Mouse (Mus musculus): ENCODE measurements around the gene Fdx1l. TPM values are rescaled to one million over a fixed set of nuclear protein-coding genes. Genes with fewer than 3 reads are reported as not detected.

Fdx1l gene
- polyA plus RNA-seq (2014; fragmentation: Illumina TruSeq; extraction: RNeasy Lipid Tissue Mini Kit (QIAGEN cat#74804); ENCODE audit: low read depth, low replicate concordance), result not detected

DNA sequence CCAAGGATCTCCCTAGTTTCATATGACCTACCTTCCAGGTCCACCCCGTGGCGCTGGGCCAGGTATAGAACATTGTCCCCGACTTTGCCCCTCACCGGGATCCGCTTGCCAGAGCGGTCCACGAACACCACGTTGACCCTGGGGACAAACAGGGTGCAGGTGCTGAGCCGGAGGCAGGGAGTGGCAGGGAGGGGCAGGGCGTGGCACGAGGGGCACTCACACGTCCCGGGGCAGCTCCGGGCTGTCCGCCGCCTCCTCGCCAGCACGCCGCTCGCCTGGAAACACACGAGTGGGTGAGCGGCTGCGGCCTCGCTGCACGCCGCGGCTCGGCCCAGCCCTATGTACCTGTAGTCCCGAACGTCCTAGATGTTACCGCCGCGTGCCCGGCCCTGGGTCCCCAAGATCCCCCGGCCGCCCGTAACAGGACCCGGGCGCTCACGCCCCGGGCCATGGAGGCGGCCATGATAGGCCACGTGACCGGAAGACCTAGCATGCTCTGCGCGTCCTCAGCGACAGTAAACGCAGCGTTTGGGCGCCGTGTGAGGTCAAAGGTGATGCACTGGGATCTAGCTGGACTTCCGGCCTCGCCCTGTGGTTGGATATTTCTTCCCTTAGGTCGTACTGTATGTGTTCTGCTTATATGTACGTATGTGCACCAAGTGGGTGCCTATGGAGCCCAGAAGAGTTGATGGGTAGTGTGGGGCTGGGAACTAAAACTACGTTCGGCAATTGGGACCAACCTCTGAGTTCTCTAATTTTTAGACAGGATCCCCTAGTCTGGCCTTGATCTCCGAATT, at the start of gene Fdx1l, which contains the start of gene Gm49373:
TSS of gene Fdx1l (minus strand) at position 571 of the 797 bp plus-strand sequence.
TSS of gene Gm49373 (minus strand) at position 53 of the 797 bp plus-strand sequence.

GRCm38 (mm10) chr9:21091707-21092320, 18.4 kb upstream of the Fdx1l start, which contains the start of the genes Gm38431 and Raver1:
Gene Gm38431, minus strand, starts transcription at chr9:21091997.
Gene Raver1, minus strand, starts transcription at chr9:21092008.

DNA sequence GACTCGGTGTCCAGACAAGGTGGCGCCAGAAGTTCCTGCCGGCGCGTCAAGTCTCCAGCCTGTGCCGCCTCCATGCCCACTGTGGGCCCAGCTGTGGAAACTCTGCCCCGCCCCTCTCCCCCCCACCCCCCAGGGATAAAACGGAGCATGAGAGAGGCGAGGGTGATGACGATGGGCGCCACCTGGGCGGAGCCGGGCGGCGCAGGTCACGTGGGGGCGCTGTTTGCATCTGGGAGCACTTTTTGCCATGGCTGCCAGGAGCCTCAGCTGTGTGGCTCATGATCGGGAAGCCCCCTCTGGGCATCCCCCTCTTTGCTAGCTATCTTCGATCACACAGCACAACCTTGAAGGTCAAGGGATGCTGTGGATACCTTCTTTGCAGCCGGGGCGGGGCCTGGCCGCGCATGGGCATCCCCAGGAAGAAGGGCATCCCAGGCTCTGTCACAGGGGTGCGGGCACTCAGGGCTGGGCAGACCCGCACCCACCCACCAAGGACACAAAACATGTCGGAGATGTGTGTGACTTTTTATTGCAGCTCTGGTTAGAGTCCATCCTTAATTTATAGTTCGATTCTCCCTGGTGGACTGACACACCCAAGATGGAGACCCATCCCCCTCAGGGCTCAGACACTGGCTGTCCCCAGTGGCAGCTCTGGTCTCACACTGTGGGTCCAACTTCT, 6.3 kb downstream of the Fdx1l start, which contains the start of gene Zglp1:
TSS of gene Zglp1 (minus strand) at position 88 of the 679 bp plus-strand sequence.

DNA sequence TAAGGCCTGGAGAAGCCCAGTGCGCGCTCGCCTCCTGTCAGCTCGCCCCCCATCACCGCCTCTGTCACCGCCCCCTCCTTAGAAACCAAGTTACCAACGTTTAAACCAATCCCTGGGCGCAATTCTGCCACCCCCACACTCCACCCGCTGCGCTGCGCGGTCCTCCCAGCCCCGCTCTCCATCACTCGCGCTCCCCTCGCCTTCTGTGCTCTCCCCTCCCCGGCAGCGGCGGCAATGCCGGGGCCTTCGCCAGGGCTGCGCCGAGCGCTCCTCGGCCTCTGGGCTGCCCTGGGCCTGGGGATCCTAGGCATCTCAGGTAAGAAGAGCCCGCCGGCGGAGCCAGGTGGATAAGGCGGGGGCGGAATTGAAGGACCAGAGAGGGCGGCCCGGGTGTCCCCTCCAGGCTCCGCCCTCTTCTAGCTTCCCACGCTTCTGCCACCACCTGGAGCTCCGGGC, 41.5 kb downstream of the Fdx1l start, which contains the start of gene Icam5:
TSS of gene Icam5 (plus strand) at position 178 of the 456 bp plus-strand sequence.

GRCm38 (mm10) chr9:21029291-21030054, 43.9 kb downstream of the Fdx1l start, which contains the start of gene Icam4:
Gene Icam4, plus strand, starts transcription at chr9:21029373.

Other genes starting within 250 kb of the Fdx1l start
- 0.46 TPM for gene A230050P20Rik, start 205.0 kb downstream of the Fdx1l start, polyA plus RNA-seq (2014; fragmentation: Illumina TruSeq; extraction: RNeasy Lipid Tissue Mini Kit (QIAGEN cat#74804); ENCODE audit: low read depth, low replicate concordance)
- not detected for gene Angptl6, start 193.9 kb downstream of the Fdx1l start, polyA plus RNA-seq (2014; fragmentation: Illumina TruSeq; extraction: RNeasy Lipid Tissue Mini Kit (QIAGEN cat#74804); ENCODE audit: low read depth, low replicate concordance)
- 0.57 TPM for gene Ppan, start 185.4 kb downstream of the Fdx1l start, polyA plus RNA-seq (2014; fragmentation: Illumina TruSeq; extraction: RNeasy Lipid Tissue Mini Kit (QIAGEN cat#74804); ENCODE audit: low read depth, low replicate concordance)
- 91.3 TPM for gene Eif3g, start 175.0 kb downstream of the Fdx1l start, polyA plus RNA-seq (2014; fragmentation: Illumina TruSeq; extraction: RNeasy Lipid Tissue Mini Kit (QIAGEN cat#74804); ENCODE audit: low read depth, low replicate concordance)
- 8.4 TPM for gene Dnmt1, start 113.7 kb downstream of the Fdx1l start, polyA plus RNA-seq (2014; fragmentation: Illumina TruSeq; extraction: RNeasy Lipid Tissue Mini Kit (QIAGEN cat#74804); ENCODE audit: low read depth, low replicate concordance)
- gene S1pr2, start 96.8 kb downstream of the Fdx1l start, polyA plus RNA-seq (2014; fragmentation: Illumina TruSeq; extraction: RNeasy Lipid Tissue Mini Kit (QIAGEN cat#74804); ENCODE audit: low read depth, low replicate concordance), result 0.07 TPM
- gene Mrpl4, start 70.9 kb downstream of the Fdx1l start, polyA plus RNA-seq (2014; fragmentation: Illumina TruSeq; extraction: RNeasy Lipid Tissue Mini Kit (QIAGEN cat#74804); ENCODE audit: low read depth, low replicate concordance), result 0.25 TPM
- 0.84 TPM for gene Icam1, start 57.6 kb downstream of the Fdx1l start, polyA plus RNA-seq (2014; fragmentation: Illumina TruSeq; extraction: RNeasy Lipid Tissue Mini Kit (QIAGEN cat#74804); ENCODE audit: low read depth, low replicate concordance)
- gene Icam4, start 44.2 kb downstream of the Fdx1l start, polyA plus RNA-seq (2014; fragmentation: Illumina TruSeq; extraction: RNeasy Lipid Tissue Mini Kit (QIAGEN cat#74804); ENCODE audit: low read depth, low replicate concordance), result not detected
- not detected for gene Icam5, start 41.5 kb downstream of the Fdx1l start, polyA plus RNA-seq (2014; fragmentation: Illumina TruSeq; extraction: RNeasy Lipid Tissue Mini Kit (QIAGEN cat#74804); ENCODE audit: low read depth, low replicate concordance)
- gene Zglp1, start 6.5 kb downstream of the Fdx1l start, polyA plus RNA-seq (2014; fragmentation: Illumina TruSeq; extraction: RNeasy Lipid Tissue Mini Kit (QIAGEN cat#74804); ENCODE audit: low read depth, low replicate concordance), result not detected
- not detected for gene Gm49373, start 518 bp downstream of the Fdx1l start, polyA plus RNA-seq (2014; fragmentation: Illumina TruSeq; extraction: RNeasy Lipid Tissue Mini Kit (QIAGEN cat#74804); ENCODE audit: low read depth, low replicate concordance)
- gene Gm38431, start 18.4 kb upstream of the Fdx1l start, polyA plus RNA-seq (2014; fragmentation: Illumina TruSeq; extraction: RNeasy Lipid Tissue Mini Kit (QIAGEN cat#74804); ENCODE audit: low read depth, low replicate concordance), result 8.2 TPM
- 2.4 TPM for gene Raver1, start 18.4 kb upstream of the Fdx1l start, polyA plus RNA-seq (2014; fragmentation: Illumina TruSeq; extraction: RNeasy Lipid Tissue Mini Kit (QIAGEN cat#74804); ENCODE audit: low read depth, low replicate concordance)
- gene Tyk2, start 57.6 kb upstream of the Fdx1l start, polyA plus RNA-seq (2014; fragmentation: Illumina TruSeq; extraction: RNeasy Lipid Tissue Mini Kit (QIAGEN cat#74804); ENCODE audit: low read depth, low replicate concordance), result 2.0 TPM
- 7.8 TPM for gene Cdc37, start 76.4 kb upstream of the Fdx1l start, polyA plus RNA-seq (2014; fragmentation: Illumina TruSeq; extraction: RNeasy Lipid Tissue Mini Kit (QIAGEN cat#74804); ENCODE audit: low read depth, low replicate concordance)
- 6.8 TPM for gene Pde4a, start 92.1 kb upstream of the Fdx1l start, polyA plus RNA-seq (2014; fragmentation: Illumina TruSeq; extraction: RNeasy Lipid Tissue Mini Kit (QIAGEN cat#74804); ENCODE audit: low read depth, low replicate concordance)
- gene Keap1, start 165.7 kb upstream of the Fdx1l start, polyA plus RNA-seq (2014; fragmentation: Illumina TruSeq; extraction: RNeasy Lipid Tissue Mini Kit (QIAGEN cat#74804); ENCODE audit: low read depth, low replicate concordance), result 6.5 TPM
- not detected for gene S1pr5, start 174.8 kb upstream of the Fdx1l start, polyA plus RNA-seq (2014; fragmentation: Illumina TruSeq; extraction: RNeasy Lipid Tissue Mini Kit (QIAGEN cat#74804); ENCODE audit: low read depth, low replicate concordance)
- gene Atg4d, start 191.7 kb upstream of the Fdx1l start, polyA plus RNA-seq (2014; fragmentation: Illumina TruSeq; extraction: RNeasy Lipid Tissue Mini Kit (QIAGEN cat#74804); ENCODE audit: low read depth, low replicate concordance), result 0.36 TPM
- 6.8 TPM for gene Kri1, start 214.4 kb upstream of the Fdx1l start, polyA plus RNA-seq (2014; fragmentation: Illumina TruSeq; extraction: RNeasy Lipid Tissue Mini Kit (QIAGEN cat#74804); ENCODE audit: low read depth, low replicate concordance)
- gene Cdkn2d, start 217.8 kb upstream of the Fdx1l start, polyA plus RNA-seq (2014; fragmentation: Illumina TruSeq; extraction: RNeasy Lipid Tissue Mini Kit (QIAGEN cat#74804); ENCODE audit: low read depth, low replicate concordance), result 23.7 TPM
- gene Ap1m2, start 238.7 kb upstream of the Fdx1l start, polyA plus RNA-seq (2014; fragmentation: Illumina TruSeq; extraction: RNeasy Lipid Tissue Mini Kit (QIAGEN cat#74804); ENCODE audit: low read depth, low replicate concordance), result 0.41 TPM
- gene Slc44a2, start 247.1 kb upstream of the Fdx1l start, polyA plus RNA-seq (2014; fragmentation: Illumina TruSeq; extraction: RNeasy Lipid Tissue Mini Kit (QIAGEN cat#74804); ENCODE audit: low read depth, low replicate concordance), result 18.0 TPM